Mouse (Mus musculus) spleen, adult 12 weeks (tissue): ENCODE measurements around the gene Grifin.
A peak's percentile ranks its signal among the peaks of the same experiment; 100 is the strongest.

Experiments used
- DNase-seq: peaks from one replicate; pipeline ENCODE4 v3.0.0; 2022; ENCODE audit warnings: low spot score

Gene Grifin

DNA sequence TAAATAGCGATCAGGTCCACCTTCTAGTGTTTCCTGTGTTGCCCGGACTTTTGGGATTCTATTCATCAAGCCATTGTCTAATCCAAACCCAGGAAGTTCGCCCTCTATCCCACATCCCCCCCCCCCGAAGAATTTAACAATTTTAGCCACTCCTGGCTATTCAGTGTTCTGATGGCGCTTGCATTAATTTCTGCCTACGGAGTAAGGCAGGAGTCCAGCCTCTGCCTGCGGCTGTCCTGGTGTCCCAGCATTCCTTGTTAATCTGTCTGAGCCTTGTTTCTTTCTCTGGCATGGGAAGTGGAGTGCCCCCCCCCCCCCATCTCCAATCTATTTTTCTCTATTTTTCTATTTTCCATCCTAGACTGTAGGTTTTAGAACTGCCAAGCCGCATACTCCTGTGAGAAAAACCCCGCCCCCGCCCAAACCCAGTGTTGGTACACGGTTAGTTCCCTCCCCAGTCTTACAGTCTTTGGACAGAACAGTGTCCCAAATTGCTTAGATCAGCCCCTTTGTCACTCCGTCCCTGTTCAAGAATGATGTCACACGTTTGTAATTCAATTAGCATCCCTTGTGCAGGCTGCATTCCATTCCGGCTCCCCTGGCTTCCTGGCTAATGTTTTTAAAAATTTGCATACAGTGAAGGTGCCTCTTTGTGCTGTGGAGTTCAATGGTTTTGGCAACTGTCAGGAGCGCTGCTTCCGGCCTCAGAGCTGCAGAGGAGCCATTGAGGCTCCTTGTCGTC lies 15.4 kb downstream of the Grifin start:
- DNase-seq, result no peak

DNA sequence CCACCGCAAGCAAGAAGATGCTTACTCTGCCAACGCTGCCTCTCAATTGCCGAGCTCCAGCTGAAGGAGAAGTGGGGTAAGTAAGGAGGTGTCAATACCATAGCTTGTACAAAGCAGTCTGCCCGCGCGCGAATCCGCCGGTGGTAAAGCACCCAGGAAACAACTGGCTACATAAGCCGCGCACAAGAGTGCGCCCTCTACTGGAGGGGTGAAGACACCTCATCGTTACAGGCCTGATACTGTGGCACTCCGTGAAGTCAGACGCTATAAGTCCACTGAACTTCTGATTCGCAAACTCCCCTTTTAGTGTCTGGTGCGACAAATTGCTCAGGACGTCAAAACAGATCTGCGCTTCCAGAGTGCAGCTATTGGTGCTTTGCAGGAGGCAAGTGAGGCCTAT lies 18.5 kb downstream of the Grifin start:
- no peak for DNase-seq

DNA sequence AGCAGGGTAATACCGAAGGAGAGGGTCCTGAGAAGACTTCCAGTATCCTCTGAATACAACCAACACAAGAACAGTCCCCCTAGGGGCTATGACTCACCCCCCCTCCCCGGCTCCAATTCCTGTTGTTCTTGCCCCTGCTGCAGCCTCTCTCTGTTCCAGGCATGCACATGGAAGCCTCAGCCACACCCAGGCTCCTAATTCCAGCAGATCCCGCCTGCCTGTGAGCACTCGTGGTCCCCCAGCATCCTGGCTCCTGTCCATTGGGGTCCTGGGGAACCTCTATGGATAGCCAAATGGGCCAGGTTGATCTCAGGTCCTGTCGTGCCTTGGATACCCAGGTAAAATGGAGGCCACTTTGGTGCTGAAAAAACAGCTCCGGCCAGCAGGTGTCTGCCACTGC lies 19.2 kb downstream of the Grifin start:
- no peak for DNase-seq

DNA sequence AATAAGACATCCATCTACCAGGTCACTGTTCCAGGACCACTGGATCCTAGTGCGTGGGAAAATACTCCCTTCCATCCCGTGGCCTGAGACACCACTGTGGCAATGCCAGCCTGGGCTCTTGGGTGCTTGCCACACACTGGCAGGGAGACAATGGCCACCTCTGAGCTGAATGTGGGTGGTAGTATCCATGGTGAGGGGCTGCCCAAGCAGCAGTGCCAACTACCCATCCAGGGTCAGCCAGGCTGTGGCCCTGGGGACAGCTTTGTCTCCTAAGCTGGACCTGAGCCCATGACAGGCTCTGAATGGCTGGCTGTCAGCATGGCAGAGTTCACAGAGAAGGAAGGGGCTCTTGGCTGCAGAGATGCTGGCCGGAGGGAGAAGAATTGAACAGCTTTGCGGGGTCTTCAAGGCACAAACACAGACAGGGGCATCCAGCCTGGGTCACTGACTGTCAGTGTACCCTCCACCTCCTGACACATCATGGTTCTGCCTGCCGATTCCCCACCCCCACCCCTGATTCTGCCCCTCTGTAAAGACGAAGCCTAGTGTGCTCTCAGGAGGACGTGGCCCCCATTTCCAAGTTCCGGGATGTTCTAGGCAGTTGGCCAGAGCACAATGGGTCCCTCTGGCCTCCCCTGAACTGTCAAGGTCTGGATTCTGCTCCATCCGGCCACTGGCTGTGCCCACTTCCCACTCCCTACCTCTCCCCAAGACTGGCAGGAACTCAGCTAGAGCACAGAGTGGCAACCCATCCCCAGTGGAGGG lies 21.9 kb downstream of the Grifin start:
- DNase-seq, result no peak

DNA sequence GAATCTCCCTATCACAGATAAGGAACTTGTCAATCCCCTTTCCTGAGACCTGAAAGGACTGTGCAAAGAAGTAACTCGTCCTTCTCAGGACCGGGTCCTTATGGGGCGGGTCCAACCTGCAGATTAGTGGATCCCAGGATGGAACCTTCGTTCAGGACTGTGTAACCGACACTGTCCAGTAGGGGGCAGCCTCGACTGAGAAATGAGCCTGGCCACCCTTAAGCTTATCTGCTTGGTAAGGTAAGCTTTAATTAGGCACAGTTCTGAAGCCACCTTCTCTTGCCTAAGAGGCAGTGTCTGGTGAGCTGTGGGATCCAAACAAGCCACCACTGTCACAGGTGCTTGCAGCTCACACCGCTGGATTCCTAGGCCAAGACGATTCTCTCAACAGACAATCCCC lies 24.8 kb downstream of the Grifin start:
- DNase-seq, result peak; percentile 61

DNA sequence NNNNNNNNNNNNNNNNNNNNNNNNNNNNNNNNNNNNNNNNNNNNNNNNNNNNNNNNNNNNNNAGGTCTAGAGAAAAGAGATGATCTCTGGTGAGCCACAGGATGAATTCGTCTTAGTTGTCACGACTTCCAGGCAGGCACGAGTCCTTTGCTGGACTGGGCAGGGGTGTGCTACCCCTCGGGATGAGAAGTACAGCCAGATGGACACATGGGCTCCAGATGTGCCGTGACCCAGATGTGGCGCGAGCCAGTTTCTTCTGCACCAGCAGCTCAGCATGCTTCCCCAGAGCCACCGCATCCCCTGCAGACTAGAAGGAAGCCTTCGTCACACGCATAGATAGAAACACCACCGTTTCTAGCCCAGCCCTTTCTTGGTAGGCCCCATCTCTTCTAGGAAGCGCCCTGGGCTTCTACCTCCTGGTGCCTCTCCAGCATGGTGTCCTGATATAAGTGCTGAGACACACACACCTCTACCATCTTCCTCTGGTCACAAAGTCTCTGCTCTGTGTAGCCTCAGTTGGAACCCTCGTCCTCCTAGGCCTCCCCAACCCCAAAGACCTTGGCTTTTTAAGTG lies 26.7 kb downstream of the Grifin start:
- no peak for DNase-seq

DNA sequence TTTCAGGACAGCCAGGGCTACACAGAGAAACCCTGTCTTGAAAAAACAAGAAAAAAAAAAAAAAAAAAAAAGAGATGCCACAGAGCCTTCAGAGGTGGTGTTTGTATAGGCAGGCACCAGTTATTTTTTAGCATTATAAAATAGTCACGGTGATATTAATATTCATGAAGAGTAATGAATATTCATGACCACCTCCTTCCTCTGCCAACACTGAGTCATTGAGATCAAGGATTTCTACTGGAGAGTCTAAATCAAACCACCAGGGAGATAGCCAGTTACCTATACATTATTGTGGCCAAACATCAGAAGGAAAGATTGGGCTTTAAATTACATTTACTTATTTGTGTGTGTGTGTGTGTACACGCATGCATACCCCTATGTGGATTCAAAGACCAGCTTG lies 38.1 kb downstream of the Grifin start:
- no peak for DNase-seq

DNA sequence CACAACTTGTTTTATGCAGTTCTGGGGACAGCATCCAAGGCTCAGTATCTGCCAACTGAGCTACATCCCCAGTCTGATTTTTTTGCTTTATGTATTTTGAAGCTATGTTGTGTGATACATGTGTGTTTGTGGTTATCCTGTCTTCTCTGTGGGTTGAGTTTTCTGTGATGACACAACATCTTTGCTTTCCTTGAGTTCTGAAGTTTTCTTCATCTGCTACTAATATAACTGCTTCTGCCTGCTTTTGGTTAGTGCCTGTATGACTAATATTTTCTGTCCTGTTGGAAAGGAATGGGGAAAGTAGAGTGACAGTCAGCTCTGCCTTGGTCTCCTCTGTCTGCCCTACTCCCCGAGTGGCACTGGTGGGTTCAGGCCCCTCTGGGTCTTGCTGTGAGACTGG lies 43.7 kb downstream of the Grifin start:
- DNase-seq, result no peak

DNA sequence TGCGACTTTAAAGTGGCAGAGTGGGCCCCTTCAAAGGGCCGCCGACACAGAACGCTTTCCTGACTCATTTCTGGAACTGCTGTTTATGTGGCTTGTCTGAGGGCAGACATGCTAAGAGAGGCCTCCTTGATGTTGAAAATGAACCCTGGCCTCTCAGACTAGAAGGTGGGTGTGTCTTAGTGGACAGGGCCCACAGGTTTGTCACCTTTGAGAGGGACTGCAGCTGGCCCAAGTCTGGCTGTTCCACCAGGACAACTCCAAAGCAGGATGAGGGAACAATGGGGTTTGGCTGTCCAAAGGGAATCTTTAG lies 47.0 kb downstream of the Grifin start:
- DNase-seq, result no peak

DNA sequence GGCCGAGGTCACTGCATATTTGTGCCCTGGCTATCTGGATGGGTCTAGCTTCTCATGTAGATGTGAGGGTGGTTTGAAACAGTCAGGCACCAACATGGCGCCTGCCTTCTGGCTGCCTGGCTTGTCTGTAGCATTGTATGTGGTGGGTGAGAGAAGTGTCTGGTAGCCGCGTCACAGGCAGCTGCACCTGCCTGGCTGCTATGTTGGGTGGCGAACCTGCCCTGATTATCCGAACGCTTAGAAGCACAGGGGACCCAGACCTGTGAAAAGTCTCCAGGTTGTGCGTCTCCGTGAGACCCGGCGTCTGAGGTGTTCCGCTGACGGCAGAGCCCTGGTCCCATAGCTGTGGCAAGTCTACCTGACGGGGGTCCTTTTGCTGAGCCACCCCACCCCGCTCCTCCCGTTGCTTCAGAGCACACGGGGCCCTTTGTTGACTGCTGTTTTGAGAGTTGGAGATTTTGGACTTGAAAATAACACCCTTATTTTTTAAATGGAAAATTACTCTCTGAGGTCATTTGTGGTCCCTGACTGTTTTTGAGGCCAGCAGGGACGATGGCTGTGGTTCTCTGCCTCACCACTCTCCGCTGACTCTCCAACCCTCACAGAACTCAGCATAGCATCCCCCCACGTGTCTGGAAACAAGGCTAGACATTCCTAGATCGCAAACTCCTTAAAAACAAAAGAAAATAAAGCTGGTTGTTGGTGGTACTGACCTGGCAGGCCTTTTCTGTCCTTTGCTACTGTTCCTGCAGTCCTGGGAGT lies 47.5 kb downstream of the Grifin start:
- DNase-seq, result no peak

DNA sequence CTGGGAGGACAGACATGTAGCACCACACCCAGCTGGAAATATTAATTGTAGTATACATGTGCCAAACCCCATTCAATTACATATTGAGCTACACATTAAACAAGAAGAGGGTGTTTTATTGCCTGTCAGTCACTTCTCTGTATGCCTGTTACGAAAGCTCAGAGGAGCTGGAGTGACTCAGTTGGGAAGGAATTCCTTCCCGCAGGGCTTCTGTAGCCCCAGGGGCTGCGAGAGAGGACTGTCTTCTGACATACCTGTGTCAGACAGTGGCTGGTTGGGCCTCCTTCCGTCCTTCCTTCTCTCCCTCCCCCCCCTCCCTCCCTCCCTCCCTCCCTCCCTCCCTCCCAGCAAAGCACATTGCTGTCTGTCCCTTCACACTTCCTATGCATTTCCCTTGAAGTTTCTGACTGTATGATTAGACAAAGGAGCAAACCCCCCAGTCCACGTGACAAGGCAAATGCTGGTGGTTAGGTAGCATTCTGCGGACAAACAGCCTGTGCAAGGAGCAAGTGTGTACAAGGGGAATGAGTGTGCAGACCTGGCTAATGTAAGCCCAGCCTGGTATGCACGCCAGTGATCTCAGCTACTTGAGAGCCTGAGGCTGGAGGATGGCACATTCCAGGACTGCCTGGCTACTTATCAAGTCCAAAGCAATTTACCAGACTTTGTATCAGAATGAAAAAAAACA lies 49.9 kb downstream of the Grifin start:
- DNase-seq, result no peak

DNA sequence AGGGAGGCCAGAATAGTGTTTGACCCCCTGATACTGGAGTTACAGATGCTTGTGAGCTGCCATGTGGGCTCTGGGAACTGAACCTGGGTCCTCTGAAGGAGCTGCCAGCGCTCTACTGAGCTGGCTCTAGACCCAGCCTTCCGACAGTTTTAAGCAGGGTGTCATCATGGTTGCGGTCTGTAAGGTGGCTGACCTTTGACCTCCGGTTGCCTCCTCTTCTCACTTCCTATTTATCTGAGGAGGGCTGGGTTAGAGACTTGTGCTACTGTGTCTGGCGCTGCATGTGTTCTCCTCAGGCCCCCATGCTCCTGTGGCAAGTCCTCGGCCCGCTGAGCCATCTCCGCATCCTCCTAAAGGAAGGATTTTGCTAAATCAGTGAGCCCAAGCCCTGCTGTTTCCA lies 51.0 kb downstream of the Grifin start:
- DNase-seq, result no peak
